Mouse (Mus musculus) lung, postnatal 10 days (tissue): ENCODE measurements around the gene Hamp2.
"Not testable (repeated sequence)": the region's sequence is repeated elsewhere in the genome, so short reads cannot be mapped to it uniquely, and the experiment has no call there.

Source experiments
- DNase-seq: peaks from one replicate; pipeline ENCODE4 v3.0.0; 2021

Gene Hamp2

DNA sequence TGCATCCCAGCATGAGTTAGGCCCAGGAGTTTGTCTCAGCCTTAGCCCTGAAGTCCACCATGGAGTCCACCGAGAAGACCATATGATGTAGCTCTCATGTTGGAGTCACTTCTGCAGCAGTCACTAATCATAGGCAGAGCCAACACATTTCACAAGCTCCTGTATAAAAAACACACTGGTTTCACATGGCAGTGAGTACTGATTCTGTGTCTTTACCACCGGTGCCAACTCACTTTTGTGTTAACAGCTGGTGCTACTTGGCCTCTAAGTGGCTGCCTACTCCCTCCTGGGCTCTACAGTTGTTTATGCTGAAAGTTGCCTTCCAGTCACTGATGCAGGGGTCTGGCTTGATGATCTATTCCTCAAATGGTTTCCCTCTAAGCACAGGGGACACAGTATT lies at the start of gene Hamp2:
Hamp2 (minus strand) TSS at position 101 of the 400 bp plus-strand sequence.
- DNase-seq: not testable (repeated sequence)

DNA sequence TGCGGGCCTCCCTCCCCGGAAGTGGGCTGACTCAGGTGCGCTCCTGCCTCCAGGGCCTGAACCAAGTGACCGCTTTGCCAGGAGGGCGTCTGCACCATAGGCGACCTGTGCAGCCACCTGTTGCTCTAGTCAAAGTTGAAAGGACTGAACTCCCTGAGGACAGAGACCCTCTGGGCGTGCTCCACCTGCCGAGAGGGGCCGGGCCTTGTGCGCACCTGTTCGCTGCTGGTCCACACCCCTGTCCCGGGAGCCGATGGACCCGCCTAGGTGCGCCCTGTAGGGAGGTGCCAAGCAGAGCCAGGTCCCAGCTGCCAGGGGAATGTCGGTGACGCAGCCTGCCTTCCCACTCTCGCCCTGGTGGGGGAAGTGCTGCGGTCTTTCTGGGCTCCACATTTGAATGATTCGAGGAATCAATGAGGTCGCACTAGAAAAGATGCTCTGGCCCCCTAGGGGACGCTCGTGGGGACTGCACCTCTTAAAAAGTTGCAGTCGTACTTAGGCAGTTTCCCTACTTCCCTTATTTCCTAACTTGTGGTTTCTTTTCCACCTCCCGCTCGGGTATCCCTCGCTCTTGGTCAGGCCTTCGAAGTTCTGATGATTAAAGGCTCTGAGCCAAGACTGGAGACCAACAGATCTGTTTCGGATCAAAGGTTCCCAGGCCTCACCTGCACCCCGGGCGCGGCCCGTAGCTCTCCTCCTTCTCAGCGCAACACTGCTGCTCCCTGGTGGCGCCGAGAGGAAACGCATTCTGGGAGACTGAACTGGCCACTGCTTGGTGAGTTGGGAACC lies 49.2 kb upstream of the Hamp2 start, which contains the start of gene Fam187b:
Fam187b (plus strand) TSS at position 290 of the 789 bp plus-strand sequence.
- DNase-seq: peak; percentile 94

DNA sequence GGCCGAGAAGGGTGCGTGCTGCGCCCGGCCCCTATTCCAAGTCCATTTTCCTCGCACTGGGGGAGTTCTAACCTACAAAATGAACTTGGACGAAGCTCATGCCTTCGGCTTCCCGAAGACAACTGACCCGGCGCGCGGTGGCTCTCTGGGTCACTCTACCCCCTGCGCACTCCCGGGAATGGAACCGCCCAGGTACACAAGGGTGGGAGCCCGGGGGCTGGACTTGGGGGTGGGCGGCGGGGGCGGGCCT lies 48.7 kb upstream of the Hamp2 start, which contains the start of gene Lsr:
Lsr (minus strand) TSS at position 214 of the 250 bp plus-strand sequence.
- DNase-seq: peak; percentile 64

DNA sequence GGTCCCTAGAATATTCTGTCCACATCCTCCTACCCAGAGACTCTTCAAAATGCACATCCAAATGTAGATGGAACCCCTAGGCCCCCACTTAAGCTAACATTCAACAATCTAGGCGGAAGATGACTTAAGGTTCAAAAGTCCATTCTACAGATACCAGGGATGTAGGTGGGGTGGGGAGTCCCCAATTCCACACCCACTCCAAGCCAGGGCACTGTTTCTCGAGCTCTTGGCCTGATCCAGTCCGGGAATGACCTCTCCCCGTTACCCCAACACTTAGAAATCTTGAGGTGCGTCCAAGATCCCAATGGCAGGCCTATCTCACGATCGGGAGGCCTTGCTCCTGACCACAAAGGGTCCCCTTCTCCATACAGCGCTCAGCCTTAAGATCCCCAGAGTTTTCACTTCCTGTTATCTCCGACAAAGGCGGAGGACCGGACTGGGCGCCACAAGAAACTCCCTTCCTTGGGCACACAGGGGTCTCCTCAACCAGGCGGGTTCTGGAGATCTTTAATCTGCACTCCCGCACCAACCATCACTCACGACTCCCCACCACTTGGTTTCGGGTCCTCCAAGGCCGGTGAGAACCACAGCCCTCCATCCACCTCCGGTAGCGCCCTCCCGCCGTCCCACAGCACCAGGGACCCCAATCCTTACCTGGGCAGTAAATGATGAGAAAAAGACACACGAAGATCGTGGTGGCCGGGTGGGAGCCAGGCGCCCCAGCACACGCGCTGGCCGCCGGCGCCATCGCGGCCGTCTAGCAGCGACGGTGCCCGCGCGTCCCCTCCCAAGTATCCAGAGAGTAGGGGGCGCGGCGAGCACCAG lies 48.2 kb upstream of the Hamp2 start:
- DNase-seq: no peak

DNA sequence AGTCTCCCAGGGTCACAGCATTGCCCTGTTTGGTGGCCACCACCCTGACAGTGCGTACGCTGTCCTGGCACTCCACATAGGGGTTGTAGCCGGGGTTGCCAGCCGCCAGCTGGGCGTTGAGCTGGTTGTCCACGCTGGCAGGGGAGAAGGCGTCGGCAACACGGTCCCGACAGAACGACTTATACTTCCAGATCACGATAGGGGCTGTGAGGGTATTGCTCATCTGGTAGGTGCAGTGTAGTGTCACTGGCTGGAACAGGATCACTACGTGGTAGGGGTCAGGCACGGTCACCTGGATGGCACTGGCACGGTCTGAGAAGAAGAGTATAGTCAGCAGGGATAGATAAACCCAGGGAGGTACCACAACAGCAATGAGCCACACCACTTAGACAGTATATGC lies 47.4 kb upstream of the Hamp2 start:
- DNase-seq: no peak

DNA sequence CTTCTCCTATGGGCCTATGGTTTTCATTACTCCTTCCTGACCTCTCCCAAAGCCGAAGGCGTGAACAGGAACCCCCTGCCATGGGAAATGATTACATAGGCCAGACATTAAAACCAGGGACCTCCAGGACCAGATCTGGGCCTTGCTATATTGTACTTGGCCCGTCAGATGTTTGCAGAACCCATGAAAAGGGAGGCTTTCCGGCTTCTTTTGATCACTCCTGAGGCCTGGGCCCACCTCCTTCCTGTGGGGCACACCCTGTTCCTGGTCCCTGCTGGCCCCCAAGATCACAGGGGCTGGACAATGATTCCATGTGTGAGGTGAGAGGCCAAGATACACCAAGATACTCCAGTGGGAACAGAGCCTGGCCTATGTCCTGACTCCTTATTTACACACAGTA lies 44.7 kb upstream of the Hamp2 start:
- DNase-seq: no peak

DNA sequence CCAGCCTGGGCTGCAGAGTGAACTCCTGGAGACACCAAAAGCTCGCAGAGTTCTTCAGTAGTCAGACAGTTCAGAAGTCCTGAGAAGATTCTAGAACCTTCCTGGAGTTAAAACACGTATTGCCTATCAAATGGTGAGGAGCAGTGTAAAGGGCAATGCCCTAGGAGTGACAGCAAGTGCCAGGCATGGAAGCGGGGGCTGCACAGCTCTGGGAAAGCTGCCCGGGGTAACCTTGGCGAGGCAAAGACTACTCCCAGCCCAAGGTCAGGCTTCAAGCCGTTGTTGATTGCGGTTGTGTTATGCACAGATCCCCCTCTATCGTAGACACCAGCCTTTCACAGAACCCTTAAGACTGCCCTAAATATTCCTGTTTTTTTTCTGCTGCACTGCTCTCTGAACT lies 44.1 kb upstream of the Hamp2 start:
- DNase-seq: no peak

DNA sequence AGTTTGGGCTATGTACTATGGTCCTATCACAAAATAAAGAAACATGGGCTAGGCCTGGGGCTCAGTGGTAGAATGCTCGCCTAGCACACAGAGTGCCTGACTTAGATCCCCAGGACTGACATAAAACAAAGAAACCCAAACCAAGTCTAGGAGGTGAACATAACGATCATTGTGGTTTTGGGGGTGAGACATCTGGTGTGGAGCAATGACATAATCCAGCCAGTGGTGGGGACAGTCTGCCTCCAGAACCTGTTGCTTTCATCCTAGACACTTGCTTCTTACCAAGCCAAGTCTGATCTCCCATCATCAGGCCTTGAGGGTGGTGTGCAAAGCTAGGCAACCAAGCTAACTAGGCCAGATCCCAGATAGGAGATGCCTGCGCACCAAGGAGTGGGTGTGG lies 42.2 kb upstream of the Hamp2 start:
- DNase-seq: no peak

DNA sequence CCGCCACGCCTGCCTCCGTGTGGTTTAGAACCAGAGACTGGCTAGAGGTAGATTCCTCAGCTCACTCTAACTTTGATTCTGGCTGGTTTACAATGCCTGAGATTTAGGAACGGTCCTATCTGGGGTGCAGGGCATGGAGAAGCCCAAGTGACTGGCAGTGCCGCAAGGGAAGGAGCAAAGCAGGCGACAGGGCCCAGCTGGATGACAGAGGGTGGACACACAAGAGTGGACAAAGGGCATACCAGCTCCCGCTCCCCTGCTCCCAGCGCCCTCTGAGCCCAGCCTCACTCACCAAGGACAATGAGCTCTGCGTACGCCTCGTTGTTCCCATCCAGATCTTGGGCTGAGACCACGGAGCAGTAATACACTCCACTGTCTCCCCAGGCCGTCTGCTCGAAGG lies 41.2 kb upstream of the Hamp2 start:
- DNase-seq: no peak

DNA sequence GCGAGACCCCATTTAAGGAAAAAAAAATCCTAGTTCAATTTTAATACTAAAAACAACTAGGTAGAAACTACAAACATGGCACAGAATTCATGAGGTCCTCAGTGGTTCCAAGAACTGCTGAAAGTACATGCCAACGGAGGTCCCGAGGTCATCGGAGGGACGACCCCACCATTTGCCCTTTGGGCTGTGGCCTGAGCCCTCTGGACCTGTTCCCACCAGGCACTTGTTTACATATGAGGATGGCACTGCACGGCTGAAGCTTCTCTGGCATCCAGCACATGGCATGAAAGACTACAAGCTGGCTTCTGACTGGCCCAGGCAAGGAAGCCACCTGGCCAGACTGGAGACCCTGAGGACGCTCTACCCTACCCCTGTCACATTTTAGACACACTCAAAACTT lies 39.9 kb upstream of the Hamp2 start:
- DNase-seq: no peak

DNA sequence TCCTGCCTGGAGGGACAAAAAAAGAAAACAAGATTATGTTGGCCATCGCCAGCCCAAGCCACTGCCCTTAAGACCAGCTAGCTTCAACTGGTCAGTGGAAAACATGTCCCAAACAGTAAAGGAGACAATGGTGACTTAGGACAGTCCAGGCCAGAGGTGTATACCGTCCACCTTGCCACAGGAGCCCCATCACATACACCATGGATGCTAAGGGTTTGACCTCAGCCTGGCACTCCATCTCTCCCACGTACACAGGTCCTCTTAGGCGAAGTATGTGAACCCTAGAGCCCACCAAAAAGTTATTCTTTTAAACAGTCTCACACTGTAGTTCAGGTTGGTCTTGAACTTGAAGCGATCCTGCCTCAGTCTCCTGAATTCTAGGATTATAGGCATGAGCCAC lies 38.4 kb upstream of the Hamp2 start:
- DNase-seq: no peak

DNA sequence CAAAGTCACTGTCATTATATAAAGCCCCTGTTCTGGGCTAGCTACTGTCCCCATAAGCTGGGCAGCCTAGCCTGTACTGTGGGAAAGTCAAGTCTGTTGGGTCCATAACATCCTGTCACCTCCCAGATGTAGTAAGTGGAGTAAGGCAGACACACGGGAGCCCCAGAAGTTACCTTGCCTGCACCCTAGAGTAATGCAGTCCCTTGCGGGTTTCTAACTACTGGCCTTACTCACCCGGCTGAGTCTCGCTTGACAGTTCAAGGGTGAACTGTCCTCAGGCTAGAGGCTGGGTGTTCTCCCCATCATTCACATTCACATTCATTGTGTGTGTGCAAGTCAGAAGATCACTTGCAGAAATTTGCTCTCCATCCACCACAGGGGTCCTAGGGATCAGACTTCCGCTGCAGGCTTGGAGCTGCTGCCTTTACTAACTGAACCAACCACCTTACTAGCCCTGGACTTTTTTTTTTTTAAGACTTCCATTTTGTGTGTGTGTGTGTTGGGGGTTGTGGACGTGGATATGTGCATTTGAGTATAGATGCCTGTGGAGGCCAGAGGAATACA lies 35.4 kb upstream of the Hamp2 start:
- DNase-seq: no peak

DNA sequence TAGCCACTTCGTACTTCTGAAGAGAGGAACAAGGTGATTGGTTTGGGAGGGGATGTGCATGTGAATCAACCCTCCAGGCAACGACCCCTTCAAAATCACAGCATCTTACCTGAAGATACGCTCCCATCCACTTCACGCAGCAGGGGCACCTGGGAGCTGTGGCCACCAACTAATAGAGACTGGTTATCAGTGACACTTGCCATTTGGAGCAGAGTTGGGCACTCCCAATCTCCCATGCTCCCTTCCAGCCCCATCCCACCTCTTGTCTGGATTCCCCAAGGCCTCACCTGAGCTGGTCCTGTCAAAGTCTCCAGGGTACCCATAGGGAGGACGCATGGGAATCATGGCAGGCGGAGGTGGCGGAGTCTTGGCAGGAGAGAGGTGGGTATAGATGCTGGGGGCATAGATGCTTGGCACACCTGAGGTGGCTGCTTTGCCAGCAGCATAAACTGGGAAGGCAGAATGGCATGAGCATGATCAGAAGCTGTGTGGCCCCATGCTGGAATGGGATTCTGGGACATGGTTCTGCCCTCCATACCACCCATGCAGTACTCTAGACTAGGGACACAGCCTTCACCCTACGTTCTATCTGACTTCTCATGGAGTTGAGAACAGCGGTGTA lies 34.5 kb upstream of the Hamp2 start:
- no peak for DNase-seq

DNA sequence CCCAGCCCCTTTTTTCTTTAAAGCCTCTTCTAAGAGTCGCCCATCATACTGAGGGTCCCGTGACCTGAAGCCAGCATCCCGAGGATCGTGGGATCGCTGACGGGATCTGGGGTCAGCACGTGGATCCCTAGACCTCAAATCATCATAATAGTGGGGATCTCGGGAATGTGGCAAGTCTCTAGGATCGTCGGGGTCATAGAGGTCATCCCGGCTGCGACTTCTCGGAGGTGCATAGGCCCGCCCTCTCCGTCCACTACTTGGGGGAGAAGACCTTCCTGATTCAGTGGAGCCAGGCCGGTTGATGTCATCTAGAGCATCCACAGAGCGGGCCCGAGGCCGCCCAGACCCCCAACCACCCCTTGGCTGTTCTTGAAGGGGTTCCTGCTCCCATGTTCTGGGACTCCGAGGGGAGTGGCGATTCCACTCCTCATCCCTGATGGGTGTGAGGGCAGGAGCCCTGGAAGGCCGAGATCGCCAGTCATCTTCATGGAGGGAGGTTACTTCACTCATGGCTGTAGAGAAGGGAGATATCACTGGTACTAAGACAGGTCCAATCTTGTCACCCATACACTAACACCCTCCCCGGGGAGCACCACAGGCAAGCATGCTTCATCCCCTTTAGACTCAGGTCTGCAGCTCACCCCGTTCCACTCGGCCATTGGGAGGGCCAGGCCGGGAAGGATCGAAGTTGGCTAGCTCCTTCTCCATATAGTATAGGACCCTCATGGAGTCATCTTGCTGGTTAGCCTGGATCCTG lies 33.8 kb upstream of the Hamp2 start:
- DNase-seq: peak; percentile 36

DNA sequence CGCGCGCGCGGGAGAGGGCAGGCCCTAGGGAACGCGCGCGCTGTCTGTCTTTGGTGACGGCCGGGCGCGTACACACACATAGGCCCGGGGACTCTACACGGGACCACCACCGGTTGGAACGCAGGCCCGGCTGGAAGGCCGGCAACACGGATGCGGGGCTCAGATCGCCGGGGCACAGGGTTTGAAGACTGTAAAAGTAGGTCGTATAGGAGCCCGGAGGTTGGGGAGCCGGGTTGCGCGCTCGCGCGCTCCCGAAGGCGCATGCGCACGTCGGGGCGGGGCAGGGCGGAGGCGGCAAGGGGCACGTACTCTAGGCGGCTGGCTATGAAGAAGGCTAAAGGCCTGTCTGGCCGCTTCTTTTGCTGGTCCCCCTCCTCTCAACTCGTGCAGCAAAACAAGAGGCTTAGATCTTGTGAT lies 32.9 kb upstream of the Hamp2 start:
- peak; percentile 94 for DNase-seq

DNA sequence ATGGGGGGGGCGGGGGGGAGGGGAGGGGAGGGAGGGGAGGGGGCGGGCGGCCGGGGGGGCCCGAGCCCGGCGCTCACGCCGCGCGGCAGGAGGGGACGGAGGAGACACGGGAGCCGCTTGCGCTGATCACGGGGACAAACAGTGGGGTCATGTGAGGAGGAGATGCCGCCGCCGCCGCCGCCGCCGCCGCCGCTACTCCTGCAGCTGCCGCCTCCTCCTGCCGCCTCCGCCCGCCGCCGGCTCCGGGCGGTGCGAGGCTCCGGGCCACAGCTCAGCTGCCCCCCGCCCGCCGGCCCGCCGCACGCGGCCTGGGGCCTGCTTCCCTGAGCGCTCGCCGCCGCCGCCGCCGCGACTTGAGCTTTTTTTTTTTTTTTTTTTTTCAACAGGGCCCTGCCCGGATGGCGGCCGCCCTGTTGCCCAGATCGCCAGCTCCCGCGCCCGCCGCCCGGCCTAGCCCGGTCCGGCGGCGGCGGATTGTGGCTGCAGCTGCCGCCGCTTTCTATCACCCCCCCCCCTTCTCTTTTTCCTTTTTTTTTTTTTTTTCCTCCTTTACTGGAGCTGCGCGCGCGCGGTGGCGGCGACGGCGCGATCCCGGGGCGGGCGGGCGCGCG lies 32.4 kb upstream of the Hamp2 start, which contains the start of gene Usf2:
Usf2 (minus strand) TSS at position 48 of the 611 bp plus-strand sequence.
- DNase-seq: peak; percentile 89

DNA sequence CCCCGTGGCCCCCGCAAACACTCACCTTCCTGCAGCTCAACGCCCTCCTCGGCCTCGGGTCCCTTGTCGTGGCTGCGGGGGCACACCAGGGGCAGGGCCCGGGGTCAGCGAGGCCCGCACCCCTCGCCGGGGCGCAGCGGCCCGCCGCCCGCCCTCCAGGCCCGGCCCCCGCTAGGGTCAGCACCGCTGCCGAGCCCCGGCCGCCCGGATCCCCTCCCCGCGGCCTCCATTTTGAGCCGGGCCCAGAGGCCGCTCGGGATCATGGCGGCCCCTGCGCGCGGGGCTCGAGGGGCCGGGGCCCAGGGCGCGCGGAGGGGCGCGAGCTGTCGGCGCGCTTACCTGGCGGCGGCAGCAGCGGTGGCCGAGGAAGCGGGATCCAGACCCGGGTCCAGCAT lies 31.9 kb upstream of the Hamp2 start:
- DNase-seq: no peak

DNA sequence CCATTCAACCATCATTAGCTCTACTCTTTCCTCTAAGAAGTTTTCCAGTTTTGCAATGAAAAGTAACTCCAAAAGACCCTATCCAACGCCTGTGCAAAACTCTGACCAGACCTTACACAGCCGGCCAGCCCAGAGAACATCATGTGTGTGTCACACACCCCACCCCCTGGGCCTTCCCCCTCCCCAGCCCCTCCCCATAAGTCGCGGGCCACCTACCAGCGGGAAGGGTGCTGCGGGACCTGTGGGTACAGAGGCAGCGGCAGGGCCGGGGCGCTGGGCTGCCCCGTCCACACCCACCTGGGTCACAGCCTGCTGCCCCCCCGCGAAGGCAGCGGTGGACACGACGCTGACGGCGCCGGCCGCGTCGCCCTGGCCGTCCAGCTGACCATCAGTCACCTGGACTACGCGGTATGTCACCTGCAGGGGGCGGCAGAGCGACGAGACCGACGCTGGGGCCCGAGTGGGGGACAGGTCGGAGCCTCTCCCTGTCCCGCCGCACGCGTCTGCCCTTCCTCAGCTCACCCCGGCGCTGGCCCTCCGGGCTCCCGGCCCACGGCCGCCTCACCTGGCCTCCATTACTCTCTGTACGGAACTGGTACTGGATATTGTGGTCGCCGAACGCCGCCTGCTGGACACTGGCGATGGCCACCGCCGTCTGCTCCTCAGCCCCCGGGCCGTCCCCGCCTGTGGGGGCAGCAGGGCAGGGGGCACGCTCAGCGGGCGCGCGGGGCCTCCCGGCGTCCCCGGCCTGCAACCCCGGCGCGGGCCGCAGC lies 31.3 kb upstream of the Hamp2 start:
- peak; percentile 95 for DNase-seq

DNA sequence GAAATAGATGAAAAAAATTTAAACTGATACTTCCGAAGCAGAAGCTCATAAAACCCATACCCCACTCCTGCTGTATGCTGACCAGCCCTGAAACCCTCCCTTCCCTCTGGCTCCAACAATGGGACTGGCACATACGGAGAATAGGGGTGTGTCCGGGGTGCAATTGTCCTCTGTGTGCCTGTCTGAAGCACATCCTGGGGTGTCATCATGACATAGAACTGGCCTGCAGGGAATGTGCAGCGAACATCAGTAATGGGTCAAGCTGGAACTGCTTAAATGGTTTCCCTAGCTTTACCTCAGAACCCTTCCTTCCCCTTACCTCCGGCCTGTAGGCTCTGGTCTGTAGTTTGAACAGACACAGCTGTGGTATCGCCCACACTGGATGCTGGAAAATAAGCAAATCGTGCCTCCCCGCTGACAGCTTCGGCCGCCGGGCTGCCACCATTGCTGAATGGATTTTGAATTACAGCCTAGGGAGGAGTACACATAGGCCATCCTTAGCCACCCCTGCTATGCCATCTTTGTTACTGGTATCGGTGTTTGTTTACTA lies 30.6 kb upstream of the Hamp2 start:
- no peak for DNase-seq

DNA sequence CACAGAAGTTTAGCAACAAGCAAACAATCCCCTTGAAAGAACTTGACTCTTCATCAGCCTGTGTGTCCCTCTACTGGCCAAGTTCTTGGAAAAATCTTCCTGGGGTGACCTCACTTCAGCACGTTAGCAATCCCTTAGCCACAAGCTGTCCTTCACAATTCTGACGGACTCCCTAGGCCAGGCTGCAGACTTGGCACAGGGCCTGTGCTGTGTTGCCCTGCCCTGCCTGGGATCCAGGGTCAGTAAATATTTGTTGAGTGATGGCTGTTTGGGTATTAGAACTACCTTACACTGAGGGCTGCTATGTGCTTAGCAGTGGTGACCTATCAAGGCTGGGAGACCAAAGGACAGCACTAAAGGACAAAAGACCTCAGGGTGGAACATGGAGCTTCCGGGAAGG lies 29.6 kb upstream of the Hamp2 start:
- peak; percentile 33 for DNase-seq

DNA sequence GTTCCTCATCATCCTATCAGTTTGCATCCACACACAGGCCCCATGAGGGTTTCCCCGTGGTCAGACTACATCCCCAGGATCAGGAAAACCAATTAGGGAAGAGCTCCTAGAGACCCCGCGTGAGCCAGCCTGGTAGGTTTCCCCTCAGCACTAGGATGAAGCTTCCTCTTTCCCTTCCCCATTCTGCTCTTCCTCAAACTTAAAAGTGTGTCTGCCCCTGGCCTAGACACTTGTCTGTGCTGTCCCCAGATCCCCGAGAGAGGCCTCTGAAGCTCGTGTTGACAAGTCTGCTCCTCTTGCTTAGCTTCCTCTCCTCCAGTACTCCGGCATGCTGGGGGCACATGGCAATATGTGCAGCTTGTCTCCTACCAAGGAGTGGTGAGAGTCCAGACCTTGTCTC lies 29.0 kb upstream of the Hamp2 start:
- DNase-seq: no peak
